Mouse (Mus musculus): ENCODE results near the gene Ptcd3. TPM values are rescaled to one million over a fixed set of nuclear protein-coding genes. Genes with fewer than 3 reads are reported as not detected.
"Not testable (repeated sequence)": the region's sequence is repeated elsewhere in the genome, so short reads cannot be mapped to it uniquely, and the experiment has no call there.

The Ptcd3 gene
- total RNA-seq, 2 experiments from 2014 or later: 74.3 to 74.8 TPM

DNA sequence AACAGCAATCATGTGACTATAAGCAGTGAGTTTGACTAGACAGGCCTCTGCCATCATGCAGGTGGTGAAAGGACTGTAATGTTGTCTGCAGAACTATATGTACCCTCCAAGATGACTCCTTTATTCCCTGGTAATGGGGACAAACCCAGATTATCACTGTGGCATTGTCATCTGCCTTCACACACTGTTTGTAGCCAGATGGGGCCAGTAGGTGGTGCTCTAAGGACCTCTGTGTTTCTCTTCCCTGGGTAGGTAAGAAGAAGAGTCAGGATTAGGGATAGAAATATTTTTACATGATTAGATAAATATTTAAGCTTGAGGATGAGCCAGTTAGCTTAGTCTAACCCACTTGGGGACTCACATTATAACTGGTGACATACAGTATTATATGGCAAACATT lies 19.4 kb upstream of the Ptcd3 start:
- peak; percentile 80 for TF ChIP-seq CTCF (IDR thresholded peaks at IDR 0.05)
- no peak overlapping the region for H3K27ac ChIP-seq
- peak; percentile 57 to 68 for DNase-seq (ENCODE audit: extremely low spot score in 1 of 2, low spot score in 2 of 2)
- intact Hi-C loops (cut with DNase I): loop anchor here (1.0 to 10.0 kb wide), 2 partner anchors 237 to 337 kb away; no protein-coding TSS in a partner anchor
- no peak overlapping the region for H3K4me3 ChIP-seq

DNA sequence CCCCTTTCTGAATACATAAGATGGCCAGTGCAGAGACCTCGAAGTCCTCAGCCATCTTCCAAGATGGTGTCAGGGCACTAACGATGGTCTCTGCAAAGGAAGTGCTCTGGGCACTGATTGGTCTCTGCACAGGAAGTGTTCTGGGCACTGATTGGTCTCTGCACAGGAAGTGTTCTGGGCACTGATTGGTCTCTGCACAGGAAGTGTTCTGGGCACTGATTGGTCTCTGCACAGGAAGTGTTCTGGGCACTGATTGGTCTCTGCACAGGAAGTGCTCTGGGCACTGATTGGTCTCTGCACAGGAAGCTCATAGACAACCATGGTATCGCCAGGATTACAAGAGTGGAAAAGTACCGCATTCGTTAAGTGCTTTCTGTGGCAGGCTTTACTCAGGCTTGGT lies 16.7 kb upstream of the Ptcd3 start:
- intact Hi-C loops (cut with DNase I): loop anchor here (10.0 kb wide), 1 partner anchor 340 kb away; no protein-coding TSS in a partner anchor
- not testable (repeated sequence) for DNase-seq (ENCODE audit: extremely low spot score in 1 of 2, low spot score in 2 of 2); H3K4me3 ChIP-seq; H3K27ac ChIP-seq

DNA sequence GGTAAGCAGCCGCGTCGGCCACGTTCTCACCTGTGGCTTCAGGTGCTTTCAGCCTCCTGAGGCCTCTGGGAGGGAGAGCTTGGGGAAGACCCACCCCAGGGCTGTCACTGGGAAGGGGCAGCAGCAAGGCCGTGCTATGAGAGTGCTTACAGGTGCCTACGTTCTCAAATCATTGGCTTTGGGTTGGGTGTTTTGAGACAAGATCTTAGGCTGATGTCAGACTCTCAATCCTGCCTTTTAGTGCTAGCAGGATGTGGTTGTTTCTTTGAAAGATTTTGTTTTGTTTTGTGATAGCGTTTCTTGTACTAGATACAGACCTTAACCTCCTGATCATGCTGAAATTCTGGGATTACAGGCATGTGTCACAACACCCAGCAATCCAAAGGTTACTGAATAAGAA lies 12.2 kb upstream of the Ptcd3 start:
- no peak overlapping the region for H3K27ac ChIP-seq
- DNase-seq (ENCODE audit: extremely low spot score in 1 of 2, low spot score in 2 of 2): no peak
- no peak overlapping the region for H3K4me3 ChIP-seq
- intact Hi-C loops (cut with DNase I): loop anchor here (10.0 kb wide), 1 partner anchor 344 kb away; no protein-coding TSS in a partner anchor
- no peak for TF ChIP-seq CTCF (IDR thresholded peaks at IDR 0.05)

DNA sequence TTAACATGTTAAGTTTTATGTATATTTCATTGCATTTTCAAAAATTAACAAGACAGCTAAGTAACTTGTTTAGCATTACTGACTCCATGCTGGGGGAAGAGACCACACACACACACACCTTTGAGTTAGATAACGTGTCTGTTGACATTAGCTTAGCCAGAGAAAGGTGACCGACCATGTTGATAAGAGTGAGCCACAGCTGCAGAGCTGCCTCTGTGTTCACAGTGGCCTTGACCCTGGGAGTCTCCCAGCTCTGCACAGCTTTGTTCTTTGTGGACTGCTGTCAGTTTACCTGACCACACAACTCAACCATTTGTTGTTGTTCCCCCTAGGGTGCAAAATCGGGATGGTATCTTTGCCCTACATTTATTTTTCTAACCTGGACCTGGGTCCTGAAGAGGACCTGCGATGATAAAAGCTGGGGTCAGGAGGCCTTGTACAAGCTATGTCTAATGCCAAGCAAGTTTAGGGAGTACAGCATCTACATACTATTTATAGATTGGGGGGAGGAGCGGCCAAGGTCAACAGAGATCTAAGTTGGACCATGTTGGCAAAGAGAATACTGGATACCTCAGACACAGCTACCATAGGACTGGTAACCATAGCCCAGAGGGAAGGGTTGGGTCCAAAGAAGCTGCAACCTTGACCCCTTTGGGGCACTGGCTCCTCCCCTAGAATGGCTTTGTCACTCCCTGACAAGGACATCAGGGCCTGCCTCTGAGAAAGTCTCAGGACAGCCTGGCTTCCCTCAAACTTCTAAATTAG lies 3.3 kb upstream of the Ptcd3 start:
- no peak overlapping the region for H3K4me3 ChIP-seq
- no peak overlapping the region for H3K27ac ChIP-seq
- no peak for DNase-seq (ENCODE audit: extremely low spot score in 1 of 2, low spot score in 2 of 2)
- intact Hi-C loops (cut with DNase I): no loop called here
- no peak for TF ChIP-seq CTCF (IDR thresholded peaks at IDR 0.05)

DNA sequence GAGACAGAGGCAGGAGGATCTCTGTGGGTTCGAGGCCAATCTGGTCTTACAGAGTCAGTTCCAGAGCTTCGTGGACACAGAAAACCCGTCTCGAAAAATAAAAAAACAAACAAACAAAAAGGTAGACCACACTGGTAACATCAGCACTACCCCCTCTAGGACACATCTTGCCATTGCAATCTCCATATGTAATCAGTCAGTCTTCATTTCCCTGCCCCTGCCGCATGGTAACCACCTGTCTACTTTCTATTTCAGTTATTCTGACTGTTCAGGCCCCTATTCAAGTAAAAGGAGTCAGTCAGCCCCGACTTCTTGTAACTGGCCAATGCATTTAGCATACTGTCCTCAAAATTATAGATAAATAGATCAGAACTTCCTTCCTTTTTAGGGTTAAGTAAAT lies 1.3 kb upstream of the Ptcd3 start:
- DNase-seq (ENCODE audit: extremely low spot score in 1 of 2, low spot score in 2 of 2): no peak
- intact Hi-C loops (cut with DNase I): loop anchor here (10.0 kb wide), 1 partner anchor 425 kb away; no protein-coding TSS in a partner anchor
- peak overlapping the region; percentile 68 for H3K4me3 ChIP-seq
- TF ChIP-seq CTCF (IDR thresholded peaks at IDR 0.05): no peak; the same call in none of the 2 replicates
- H3K27ac ChIP-seq: no peak overlapping the region

DNA sequence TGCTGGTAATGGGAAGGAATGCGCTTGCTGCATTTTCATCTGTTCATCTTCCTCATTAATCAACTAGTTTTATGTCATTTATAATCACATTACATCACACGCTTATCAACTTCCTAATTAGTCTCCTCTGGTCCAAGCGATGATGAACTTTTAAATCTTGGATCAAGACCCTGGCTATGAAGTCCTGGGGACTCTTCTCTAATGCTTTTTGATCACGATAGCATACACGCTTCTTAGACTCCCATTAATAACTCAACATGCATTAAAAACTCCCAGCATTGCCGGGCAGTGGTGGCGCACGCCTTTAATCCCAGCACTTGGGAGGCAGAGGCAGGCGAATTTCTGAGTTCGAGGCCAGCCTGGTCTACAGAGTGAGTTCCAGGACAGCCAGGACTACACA lies 834 bp upstream of the Ptcd3 start:
- TF ChIP-seq CTCF (IDR thresholded peaks at IDR 0.05): no peak
- intact Hi-C loops (cut with DNase I): loop anchor here (10.0 kb wide), 1 partner anchor 425 kb away; no protein-coding TSS in a partner anchor
- no peak for DNase-seq (ENCODE audit: extremely low spot score in 1 of 2, low spot score in 2 of 2)
- H3K27ac ChIP-seq: peak overlapping the region; percentile 100
- H3K4me3 ChIP-seq: peak overlapping the region; percentile 68

DNA sequence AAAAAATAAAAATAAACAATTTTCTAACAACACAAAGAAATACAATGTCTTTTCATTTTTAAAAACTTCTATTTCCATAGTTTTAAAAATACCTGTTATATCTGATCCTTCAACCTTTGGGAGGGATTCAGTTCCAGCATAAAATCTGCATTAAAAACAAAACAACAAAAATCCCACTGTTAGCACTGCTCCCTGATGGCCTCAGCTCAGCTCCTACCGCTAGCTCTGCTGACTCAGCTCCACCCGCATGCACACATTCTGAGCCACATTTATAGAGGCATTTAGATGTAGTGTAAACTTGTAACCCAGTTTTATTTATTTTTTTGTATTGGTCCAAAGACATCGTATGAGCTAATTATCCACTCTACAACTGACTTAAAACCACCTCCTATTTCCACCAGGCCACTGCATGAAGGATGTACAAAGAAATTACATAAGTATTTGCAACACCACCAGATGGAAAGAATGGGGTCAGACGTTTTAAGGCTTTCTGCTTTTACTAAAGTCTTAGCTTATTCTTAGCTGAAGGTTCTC lies 781 bp downstream of the Ptcd3 start:
- no peak for DNase-seq (ENCODE audit: extremely low spot score in 1 of 2, low spot score in 2 of 2)
- intact Hi-C loops (cut with DNase I): loop anchor here (10.0 kb wide), 1 partner anchor 427 kb away; no protein-coding TSS in a partner anchor
- Histone ChIP-seq H3K4me3 (peak overlapping the region; percentile 68), H3K27ac (no peak overlapping the region)
- TF ChIP-seq CTCF (IDR thresholded peaks at IDR 0.05): no peak

DNA sequence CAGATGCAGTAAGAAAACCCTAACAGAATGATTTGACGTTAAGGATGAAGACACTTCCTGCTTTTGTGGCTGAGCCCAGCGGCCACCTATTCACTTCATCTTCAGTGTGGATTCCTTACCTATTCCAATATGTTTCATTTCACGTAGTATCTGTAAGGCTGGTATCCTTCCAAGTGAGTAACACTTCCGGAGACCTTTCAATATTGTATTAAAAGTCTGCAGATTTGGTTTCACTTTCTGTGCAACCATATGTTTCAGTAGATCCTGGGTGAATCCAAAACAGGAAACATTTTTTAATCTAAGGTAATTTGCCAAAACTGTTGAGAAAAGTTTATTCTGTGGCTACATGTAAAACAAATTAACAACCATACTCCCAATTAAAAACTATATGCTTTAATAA lies 15.3 kb downstream of the Ptcd3 start:
- intact Hi-C loops (cut with DNase I): loop anchor here (10.0 kb wide), 1 partner anchor 298 kb away; no protein-coding TSS in a partner anchor

DNA sequence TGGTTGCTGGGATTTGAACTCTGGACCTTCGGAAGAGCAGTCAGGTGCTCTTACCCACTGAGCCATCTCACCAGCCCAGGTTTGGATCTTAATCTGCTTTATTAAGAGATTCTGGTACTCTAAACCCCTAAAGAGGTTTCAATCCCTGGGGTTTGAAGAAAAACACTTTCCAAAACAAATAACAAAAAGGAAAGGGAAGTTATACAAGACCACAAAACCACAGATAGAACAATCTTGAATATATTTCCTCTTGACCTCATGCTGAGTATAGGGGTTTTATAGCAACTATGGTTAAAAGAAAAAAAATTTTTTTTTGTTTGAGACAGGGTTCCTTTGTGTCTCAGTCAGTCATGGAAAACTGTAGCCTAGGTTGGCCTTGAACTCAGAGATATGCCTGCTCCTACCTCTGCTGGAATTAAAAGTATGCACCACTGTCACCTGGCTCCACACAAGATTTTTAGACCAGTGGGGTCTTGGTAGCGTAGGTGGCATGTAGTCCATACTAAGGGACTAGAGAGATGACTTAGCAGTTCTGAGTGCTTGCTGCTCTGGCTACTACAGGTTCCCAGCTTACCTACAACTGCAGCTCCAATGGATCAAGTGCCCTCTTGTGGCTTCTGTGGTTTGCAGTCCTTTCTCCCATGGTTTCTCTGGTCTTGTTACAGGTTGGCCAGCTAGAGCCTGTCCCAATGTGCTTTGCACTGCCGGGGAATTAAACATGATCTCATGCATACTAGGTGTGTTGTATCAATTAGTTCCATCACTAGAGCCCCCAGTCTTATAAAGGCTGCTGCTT lies 30.4 kb downstream of the Ptcd3 start:
- TF ChIP-seq CTCF (IDR thresholded peaks at IDR 0.05): no peak; the same call in 1 of the 2 replicates
- Histone ChIP-seq H3K27ac (no peak overlapping the region), H3K4me3 (no peak overlapping the region)
- intact Hi-C loops (cut with DNase I): no loop called here
- DNase-seq (ENCODE audit: extremely low spot score in 1 of 2, low spot score in 2 of 2): no peak

More for the DNA sequence above, 15.3 kb downstream of the Ptcd3 start:
- no peak for TF ChIP-seq CTCF (IDR thresholded peaks at IDR 0.05)
- Histone ChIP-seq H3K27ac (no peak overlapping the region), H3K4me3 (no peak overlapping the region)
- no peak for DNase-seq (ENCODE audit: extremely low spot score in 1 of 2, low spot score in 2 of 2)

DNA sequence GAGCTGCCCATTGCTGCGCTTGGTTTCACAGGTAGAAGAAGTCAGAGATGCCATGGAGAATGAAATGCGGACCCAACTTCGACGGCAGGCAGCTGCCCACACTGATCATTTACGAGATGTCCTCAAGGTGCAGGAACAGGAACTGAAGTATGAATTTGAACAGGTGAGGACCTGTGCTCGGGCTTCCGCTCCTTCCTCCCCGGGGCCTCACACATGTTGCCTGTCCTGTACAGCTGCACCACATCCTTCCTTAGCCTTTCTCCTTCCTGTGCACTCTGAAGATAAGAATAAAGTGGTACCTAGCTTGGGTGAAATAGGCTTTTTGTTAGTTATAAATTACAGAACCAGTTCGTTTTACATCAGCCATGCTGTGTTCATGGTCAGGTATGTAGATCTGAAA lies 37.2 kb downstream of the Ptcd3 start:
- no peak for TF ChIP-seq CTCF (IDR thresholded peaks at IDR 0.05)
- DNase-seq (ENCODE audit: extremely low spot score in 1 of 2, low spot score in 2 of 2): no peak
- Histone ChIP-seq H3K27ac (no peak overlapping the region), H3K4me3 (no peak overlapping the region)
- intact Hi-C loops (cut with DNase I): no loop called here

DNA sequence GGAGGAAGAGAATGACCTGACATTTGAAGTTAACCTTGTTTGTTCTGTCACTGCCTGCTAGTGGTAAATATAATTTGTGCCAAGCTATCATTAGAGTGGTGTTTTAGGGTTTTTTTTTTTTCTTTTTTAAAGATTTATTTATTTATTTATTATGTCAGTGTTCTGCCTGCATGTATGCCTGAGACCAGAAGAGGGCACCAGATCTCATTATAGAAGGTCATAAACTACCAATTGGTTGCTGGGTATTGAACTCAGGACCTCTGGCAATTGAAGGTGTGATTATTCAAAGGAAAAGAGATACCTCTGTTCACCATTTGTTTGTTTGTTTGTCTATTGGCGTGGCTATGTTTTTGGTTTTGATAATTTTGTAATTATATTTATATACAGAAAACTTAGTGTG lies 39.7 kb downstream of the Ptcd3 start:
- no peak for DNase-seq (ENCODE audit: extremely low spot score in 1 of 2, low spot score in 2 of 2)
- peak; percentile 48 for TF ChIP-seq CTCF (IDR thresholded peaks at IDR 0.05)
- H3K27ac ChIP-seq: no peak overlapping the region
- intact Hi-C loops (cut with DNase I): loop anchor here (10.0 kb wide), 1 partner anchor 456 kb away; no protein-coding TSS in a partner anchor
- H3K4me3 ChIP-seq: no peak overlapping the region

DNA sequence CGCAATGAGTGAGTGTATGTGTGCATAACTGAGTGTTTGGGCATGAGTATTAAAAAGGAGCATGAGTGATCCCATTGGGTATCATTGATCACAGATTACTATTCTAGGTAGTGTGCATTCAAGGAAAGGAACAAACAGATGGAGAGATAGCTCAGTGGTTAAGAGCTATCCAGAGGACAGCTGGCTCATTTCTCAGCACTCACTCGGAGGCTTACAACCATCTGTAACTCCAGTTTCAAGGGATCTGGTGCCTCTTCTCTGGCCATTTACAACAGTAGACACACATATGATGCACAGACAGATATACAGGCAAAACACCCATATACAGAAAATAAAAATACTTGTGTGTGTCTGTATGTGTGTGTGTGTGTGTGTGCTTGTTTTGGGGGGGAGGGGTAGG lies 40.8 kb downstream of the Ptcd3 start:
- intact Hi-C loops (cut with DNase I): loop anchor here (10.0 kb wide), 1 partner anchor 457 kb away; no protein-coding TSS in a partner anchor
- no peak overlapping the region for H3K27ac ChIP-seq
- no peak for TF ChIP-seq CTCF (IDR thresholded peaks at IDR 0.05)
- no peak for DNase-seq (ENCODE audit: extremely low spot score in 1 of 2, low spot score in 2 of 2)
- H3K4me3 ChIP-seq: no peak overlapping the region

DNA sequence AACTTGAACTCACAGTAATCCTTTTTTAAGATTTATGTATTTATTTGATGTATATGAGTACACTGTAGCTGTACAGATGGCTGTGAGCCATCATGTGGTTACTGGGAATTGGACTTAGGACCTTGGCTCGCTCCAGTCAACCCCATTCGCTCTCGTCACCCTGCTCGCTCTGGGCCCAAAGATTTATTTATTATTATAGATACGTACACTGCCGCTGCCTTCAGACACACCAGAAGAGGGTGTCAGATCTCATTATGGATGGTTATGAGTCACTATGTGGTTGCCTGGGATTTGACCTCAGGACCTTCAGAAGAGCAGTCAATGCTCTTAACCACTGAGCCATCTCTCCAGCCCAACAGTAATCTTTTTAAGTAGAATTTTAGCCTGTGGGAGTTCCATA lies 61.6 kb downstream of the Ptcd3 start:
- intact Hi-C loops (cut with DNase I); H3K27ac ChIP-seq; H3K4me3 ChIP-seq; DNase-seq (ENCODE audit: extremely low spot score in 1 of 2, low spot score in 2 of 2): not testable (repeated sequence)

Data from left cerebral cortex, adult 2 months (tissue).